Mouse (Mus musculus) 3T3-L1 (cell line): Measurements from ENCODE around the gene Nipal1.
A peak's percentile ranks its signal among the peaks of the same experiment; 100 is the strongest.

Source experiments
- DNase-seq: peaks from one replicate; pipeline ENCODE4 v3.0.0-alpha.2; 2015; ENCODE audit warnings: low read depth, low spot score

Gene Nipal1

GRCm38 (mm10) chr5:72647418-72647907 is at the start of gene Nipal1:
TSS of gene Nipal1 (plus strand) at chr5:72647795.
- DNase-seq: peak; percentile 86

- DNase-seq: peak; percentile 82
Measured at GRCm38 (mm10) chr5:72601006-72601405, 46.6 kb upstream of the Nipal1 start.

GRCm38 (mm10) chr5:72603138-72603537 is 44.5 kb upstream of the Nipal1 start:
- DNase-seq: no peak

GRCm38 (mm10) chr5:72617413-72617812 is 30.2 kb upstream of the Nipal1 start:
- DNase-seq: no peak

GRCm38 (mm10) chr5:72621022-72621421 is 26.6 kb upstream of the Nipal1 start:
- DNase-seq: no peak

- DNase-seq: peak; percentile 88
Measured at GRCm38 (mm10) chr5:72630026-72630425, 17.6 kb upstream of the Nipal1 start.

GRCm38 (mm10) chr5:72634791-72635271 is 12.8 kb upstream of the Nipal1 start:
- DNase-seq: no peak

GRCm38 (mm10) chr5:72636122-72636521 is 11.5 kb upstream of the Nipal1 start:
- DNase-seq: peak; percentile 20

GRCm38 (mm10) chr5:72636576-72636975 is 11.0 kb upstream of the Nipal1 start:
- DNase-seq: no peak

GRCm38 (mm10) chr5:72640072-72640471 is 7.5 kb upstream of the Nipal1 start:
- DNase-seq: no peak

GRCm38 (mm10) chr5:72643655-72644054 is 3.9 kb upstream of the Nipal1 start:
- DNase-seq: no peak

GRCm38 (mm10) chr5:72644175-72644574 is 3.4 kb upstream of the Nipal1 start, which contains the start of gene Cnga1:
TSS of gene Cnga1 (minus strand) at chr5:72644275.
- DNase-seq: no peak

GRCm38 (mm10) chr5:72646131-72646530 is 1.5 kb upstream of the Nipal1 start:
- DNase-seq: peak; percentile 44

GRCm38 (mm10) chr5:72646996-72647395 is 599 bp upstream of the Nipal1 start:
- DNase-seq: no peak

- DNase-seq: peak; percentile 59
Measured at GRCm38 (mm10) chr5:72647958-72648595, 482 bp downstream of the Nipal1 start.

- DNase-seq: peak; percentile 82
Measured at GRCm38 (mm10) chr5:72648987-72649735, 1.6 kb downstream of the Nipal1 start.

GRCm38 (mm10) chr5:72653068-72653674 is 5.6 kb downstream of the Nipal1 start:
- no peak for DNase-seq

GRCm38 (mm10) chr5:72656270-72656791 is 8.7 kb downstream of the Nipal1 start:
- DNase-seq: no peak

- no peak for DNase-seq
Measured at GRCm38 (mm10) chr5:72658375-72658774, 10.8 kb downstream of the Nipal1 start.

- DNase-seq: no peak
Measured at GRCm38 (mm10) chr5:72661051-72661781, 13.6 kb downstream of the Nipal1 start.

- no peak for DNase-seq
Measured at GRCm38 (mm10) chr5:72664126-72664525, 16.5 kb downstream of the Nipal1 start.
